Comparison of ENCODE assay signal across 8 mouse cellular contexts in genomic region chr10:86425690-86426530, GRCm38 (mm10).
DNase-seq lines count a peak whose midpoint lies in the region.

No protein-coding gene starts in this region.

- DNase-seq in cerebellum, postnatal 14 days, result peak; percentile 33 to 62
- no peak for DNase-seq in cerebellum, adult 9-10 months
- peak; percentile 46 for DNase-seq in embryo, embryonic 11.5 days (ENCODE audit: low read depth, low spot score)
- DNase-seq in heart, adult 8-10 months (ENCODE audit: low spot score), result peak; percentile 51
- DNase-seq in kidney, adult 8-10 months, result peak; percentile 25 to 57
- DNase-seq in mesoderm, embryonic 11.5 days (ENCODE audit: low read depth, low spot score), result peak; percentile 57
- no peak for DNase-seq in ovary, postnatal 36 days (ENCODE audit: low spot score)
- no peak for DNase-seq in adrenal gland, adult 8-10 months

Comparison
In these comparisons a context has a peak if more than half of its experiments do, and no peak if none do; other contexts are left out.
1. DNase-seq: peak in cerebellum, postnatal 14 days (2 of 2), embryo, embryonic 11.5 days (single experiment), heart, adult 8-10 months (single experiment), kidney, adult 8-10 months (2 of 2) and mesoderm, embryonic 11.5 days (single experiment); none in cerebellum, adult 9-10 months (single experiment), ovary, postnatal 36 days (single experiment) and adrenal gland, adult 8-10 months (single experiment).